Mouse (Mus musculus): ENCODE measurements around the gene Clip2. TPM values are rescaled to one million over a fixed set of nuclear protein-coding genes. Genes with fewer than 3 reads are reported as not detected.
A peak's percentile ranks its signal among the peaks of the same experiment; 100 is the strongest.
"Not testable (repeated sequence)": the region's sequence is repeated elsewhere in the genome, so short reads cannot be mapped to it uniquely, and the experiment has no call there.

The Clip2 gene
- polyA plus RNA-seq, 1 experiment = 59.1 TPM

- WGBS = 58% methylated on average over 13 of the region's 13 CpGs
- no peak for TF ChIP-seq POLR2A (IDR thresholded peaks at IDR 0.05; ENCODE audit: borderline replicate concordance, insufficient read depth, low read length)
- peak; percentile 99 for TF ChIP-seq CTCF (IDR thresholded peaks at IDR 0.05; ENCODE audit: borderline replicate concordance, insufficient read depth, low read depth, low read length)
- H3K4me3 ChIP-seq (replicated peaks; ENCODE audit: insufficient read depth, low read depth, low read length) = no peak overlapping the region
- no peaks in the 10 kb centered on the region for H3K4me1 ChIP-seq (ENCODE audit: control insufficient read depth, insufficient read depth, low read length)
- H3K27me3 ChIP-seq (ENCODE audit: control insufficient read depth, insufficient read depth, low read length) = no peaks in the 10 kb centered on the region
- DNase-seq = peak; percentile 54 to 68
- no peak overlapping the region for H3K27ac ChIP-seq (ENCODE audit: insufficient read depth, low read length)
These were observed 66.2 kb downstream of the Clip2 start for GRCm38 (mm10) chr5:134485900-134486665.

- Histone ChIP-seq H3K27me3 (ENCODE audit: control insufficient read depth, insufficient read depth, low read length) (no peaks in the 10 kb centered on the region), H3K4me1 (ENCODE audit: control insufficient read depth, insufficient read depth, low read length) (no peaks in the 10 kb centered on the region), H3K4me3 (replicated peaks; ENCODE audit: insufficient read depth, low read depth, low read length) (no peak overlapping the region), H3K27ac (ENCODE audit: insufficient read depth, low read length) (no peak overlapping the region)
- no peak for DNase-seq
- WGBS = 78% methylated on average over 7 of the region's 7 CpGs
- no peak for TF ChIP-seq CTCF (IDR thresholded peaks at IDR 0.05; ENCODE audit: borderline replicate concordance, insufficient read depth, low read depth, low read length)
- no peak for TF ChIP-seq POLR2A (IDR thresholded peaks at IDR 0.05; ENCODE audit: borderline replicate concordance, insufficient read depth, low read length)
These were observed 67.0 kb downstream of the Clip2 start for GRCm38 (mm10) chr5:134485183-134485730.

- TF ChIP-seq CTCF (IDR thresholded peaks at IDR 0.05; ENCODE audit: borderline replicate concordance, insufficient read depth, low read depth, low read length) (no peak), POLR2A (IDR thresholded peaks at IDR 0.05; ENCODE audit: borderline replicate concordance, insufficient read depth, low read length) (no peak)
- Histone ChIP-seq H3K27ac (ENCODE audit: insufficient read depth, low read length) (no peak overlapping the region), H3K4me1 (ENCODE audit: control insufficient read depth, insufficient read depth, low read length) (no peaks in the 10 kb centered on the region), H3K4me3 (replicated peaks; ENCODE audit: insufficient read depth, low read depth, low read length) (no peak overlapping the region), H3K27me3 (ENCODE audit: control insufficient read depth, insufficient read depth, low read length) (no peaks in the 10 kb centered on the region)
- DNase-seq = no peak
- WGBS = 89% methylated on average over 1 of the region's 1 CpGs
These were observed 68.9 kb downstream of the Clip2 start for GRCm38 (mm10) chr5:134483291-134483690.

- Histone ChIP-seq H3K4me3 (replicated peaks; ENCODE audit: insufficient read depth, low read depth, low read length) (no peak overlapping the region), H3K4me1 (ENCODE audit: control insufficient read depth, insufficient read depth, low read length) (no peaks in the 10 kb centered on the region), H3K27ac (ENCODE audit: insufficient read depth, low read length) (no peak overlapping the region), H3K27me3 (ENCODE audit: control insufficient read depth, insufficient read depth, low read length) (no peaks in the 10 kb centered on the region)
- TF ChIP-seq POLR2A (IDR thresholded peaks at IDR 0.05; ENCODE audit: borderline replicate concordance, insufficient read depth, low read length) = no peak
- TF ChIP-seq CTCF (IDR thresholded peaks at IDR 0.05; ENCODE audit: borderline replicate concordance, insufficient read depth, low read depth, low read length) = no peak
- 73% methylated on average over 11 of the region's 11 CpGs for WGBS
- no peak for DNase-seq
These were observed 69.9 kb downstream of the Clip2 start for GRCm38 (mm10) chr5:134482331-134482730.

GRCm38 (mm10) chr5:134478886-134479285 lies 73.3 kb downstream of the Clip2 start:
- H3K4me3 ChIP-seq (replicated peaks; ENCODE audit: insufficient read depth, low read depth, low read length); H3K4me1 ChIP-seq (ENCODE audit: control insufficient read depth, insufficient read depth, low read length); H3K27me3 ChIP-seq (ENCODE audit: control insufficient read depth, insufficient read depth, low read length); H3K27ac ChIP-seq (ENCODE audit: insufficient read depth, low read length); DNase-seq: not testable (repeated sequence)

GRCm38 (mm10) chr5:134475686-134476085 lies 76.5 kb downstream of the Clip2 start:
- WGBS = 93% methylated on average over 7 of the region's 7 CpGs
- H3K4me1 ChIP-seq (ENCODE audit: control insufficient read depth, insufficient read depth, low read length); H3K27ac ChIP-seq (ENCODE audit: insufficient read depth, low read length); DNase-seq; H3K27me3 ChIP-seq (ENCODE audit: control insufficient read depth, insufficient read depth, low read length); H3K4me3 ChIP-seq (replicated peaks; ENCODE audit: insufficient read depth, low read depth, low read length): not testable (repeated sequence)

- H3K4me3 ChIP-seq (replicated peaks; ENCODE audit: insufficient read depth, low read depth, low read length) = no peak overlapping the region
- TF ChIP-seq CTCF (IDR thresholded peaks at IDR 0.05; ENCODE audit: borderline replicate concordance, insufficient read depth, low read depth, low read length) = no peak
- TF ChIP-seq POLR2A (IDR thresholded peaks at IDR 0.05; ENCODE audit: borderline replicate concordance, insufficient read depth, low read length) = no peak
- no peaks in the 10 kb centered on the region for H3K27me3 ChIP-seq (ENCODE audit: control insufficient read depth, insufficient read depth, low read length)
- no peak for DNase-seq
- no peak overlapping the region for H3K27ac ChIP-seq (ENCODE audit: insufficient read depth, low read length)
- WGBS = 91% methylated on average over 6 of the region's 6 CpGs
- H3K4me1 ChIP-seq (ENCODE audit: control insufficient read depth, insufficient read depth, low read length) = no peaks in the 10 kb centered on the region
These were observed 77.1 kb downstream of the Clip2 start for GRCm38 (mm10) chr5:134475006-134475605.

- TF ChIP-seq CTCF (IDR thresholded peaks at IDR 0.05; ENCODE audit: borderline replicate concordance, insufficient read depth, low read depth, low read length) = peak; percentile 63
- TF ChIP-seq POLR2A (IDR thresholded peaks at IDR 0.05; ENCODE audit: borderline replicate concordance, insufficient read depth, low read length) = no peak
- no peak for DNase-seq
- Histone ChIP-seq H3K4me3 (replicated peaks; ENCODE audit: insufficient read depth, low read depth, low read length) (no peak overlapping the region), H3K27me3 (ENCODE audit: control insufficient read depth, insufficient read depth, low read length) (no peaks in the 10 kb centered on the region), H3K27ac (ENCODE audit: insufficient read depth, low read length) (no peak overlapping the region), H3K4me1 (ENCODE audit: control insufficient read depth, insufficient read depth, low read length) (no peaks in the 10 kb centered on the region)
- 83% methylated on average over 2 of the region's 2 CpGs for WGBS
These were observed 78.3 kb downstream of the Clip2 start for GRCm38 (mm10) chr5:134473902-134474301.
